Mouse (Mus musculus): ENCODE results near the gene Tcf19. TPM values are rescaled to one million over a fixed set of nuclear protein-coding genes. Genes with fewer than 3 reads are reported as not detected.
"Not testable (repeated sequence)": the region's sequence is repeated elsewhere in the genome, so short reads cannot be mapped to it uniquely, and the experiment has no call there.

Tcf19 gene
- polyA plus RNA-seq, 1 experiment from 2014 or later = 90.1 TPM

- H3K27me3 ChIP-seq (ENCODE audit: control insufficient read depth, insufficient read depth, low read length) = no peaks in the 10 kb centered on the region
- H3K9ac ChIP-seq (replicated peaks; ENCODE audit: low read depth, low read length) = no peak overlapping the region
- 0 out of 2 replicates have a peak, but pooled peaks cover 2% of the 10 kb centered on the region for H3K4me1 ChIP-seq (ENCODE audit: control insufficient read depth, insufficient read depth, low read length)
- WGBS = 90% methylated on average over 2 of the region's 2 CpGs
- no peaks in the 10 kb centered on the region for H3K9me3 ChIP-seq (ENCODE audit: control insufficient read depth, low read depth, low read length)
- no peak overlapping the region for H3K27ac ChIP-seq (ENCODE audit: low read length)
- no peaks in the 10 kb centered on the region for H3K36me3 ChIP-seq (ENCODE audit: control insufficient read depth, insufficient read depth, low read length)
- H3K4me2 ChIP-seq (replicated peaks; ENCODE audit: low read depth, low read length) = no peak overlapping the region
- ATAC-seq (ENCODE audit: insufficient number of reproducible peaks, insufficient read depth, low FRiP score, low read depth) = no peak
- no peak overlapping the region for H3K4me3 ChIP-seq (ENCODE audit: low read depth, low read length)
Observed at GRCm38 (mm10) chr17:35488041-35488440, 28.6 kb downstream of the Tcf19 start.

- Histone ChIP-seq H3K9ac (replicated peaks; ENCODE audit: low read depth, low read length) (no peak overlapping the region), H3K4me2 (replicated peaks; ENCODE audit: low read depth, low read length) (no peak overlapping the region), H3K27ac (ENCODE audit: low read length) (no peak overlapping the region), H3K27me3 (ENCODE audit: control insufficient read depth, insufficient read depth, low read length) (no peaks in the 10 kb centered on the region), H3K4me3 (ENCODE audit: low read depth, low read length) (no peak overlapping the region), H3K9me3 (ENCODE audit: control insufficient read depth, low read depth, low read length) (no peaks in the 10 kb centered on the region), H3K36me3 (ENCODE audit: control insufficient read depth, insufficient read depth, low read length) (no peaks in the 10 kb centered on the region), H3K4me1 (ENCODE audit: control insufficient read depth, insufficient read depth, low read length) (0 out of 2 replicates have a peak, but pooled peaks cover 2% of the 10 kb centered on the region)
- ATAC-seq (ENCODE audit: insufficient number of reproducible peaks, insufficient read depth, low FRiP score, low read depth) = no peak
- 45% methylated on average over 10 of the region's 10 CpGs for WGBS
Observed at GRCm38 (mm10) chr17:35486726-35487125, 29.9 kb downstream of the Tcf19 start.

- no peak overlapping the region for H3K4me2 ChIP-seq (replicated peaks; ENCODE audit: low read depth, low read length)
- no peak overlapping the region for H3K9ac ChIP-seq (replicated peaks; ENCODE audit: low read depth, low read length)
- 21% methylated on average over 4 of the region's 4 CpGs for WGBS
- H3K27me3 ChIP-seq (ENCODE audit: control insufficient read depth, insufficient read depth, low read length) = no peaks in the 10 kb centered on the region
- no peaks in the 10 kb centered on the region for H3K36me3 ChIP-seq (ENCODE audit: control insufficient read depth, insufficient read depth, low read length)
- no peaks in the 10 kb centered on the region for H3K9me3 ChIP-seq (ENCODE audit: control insufficient read depth, low read depth, low read length)
- no peak overlapping the region for H3K27ac ChIP-seq (ENCODE audit: low read length)
- no peak for ATAC-seq (ENCODE audit: insufficient number of reproducible peaks, insufficient read depth, low FRiP score, low read depth)
- H3K4me3 ChIP-seq (ENCODE audit: low read depth, low read length) = no peak overlapping the region
- no peaks in the 10 kb centered on the region for H3K4me1 ChIP-seq (ENCODE audit: control insufficient read depth, insufficient read depth, low read length)
Observed at GRCm38 (mm10) chr17:35485702-35486101, 30.9 kb downstream of the Tcf19 start.

GRCm38 (mm10) chr17:35484066-35484465, 32.6 kb downstream of the Tcf19 start:
- no peak overlapping the region for H3K4me2 ChIP-seq (replicated peaks; ENCODE audit: low read depth, low read length)
- no peak for ATAC-seq (ENCODE audit: insufficient number of reproducible peaks, insufficient read depth, low FRiP score, low read depth)
- H3K9me3 ChIP-seq (ENCODE audit: control insufficient read depth, low read depth, low read length) = no peaks in the 10 kb centered on the region
- H3K4me3 ChIP-seq (ENCODE audit: low read depth, low read length) = no peak overlapping the region
- H3K27me3 ChIP-seq (ENCODE audit: control insufficient read depth, insufficient read depth, low read length) = no peaks in the 10 kb centered on the region
- under 1% methylated on average over 9 of the region's 9 CpGs for WGBS
- no peak overlapping the region for H3K9ac ChIP-seq (replicated peaks; ENCODE audit: low read depth, low read length)
- no peaks in the 10 kb centered on the region for H3K4me1 ChIP-seq (ENCODE audit: control insufficient read depth, insufficient read depth, low read length)
- no peak overlapping the region for H3K27ac ChIP-seq (ENCODE audit: low read length)
- no peaks in the 10 kb centered on the region for H3K36me3 ChIP-seq (ENCODE audit: control insufficient read depth, insufficient read depth, low read length)

DNA sequence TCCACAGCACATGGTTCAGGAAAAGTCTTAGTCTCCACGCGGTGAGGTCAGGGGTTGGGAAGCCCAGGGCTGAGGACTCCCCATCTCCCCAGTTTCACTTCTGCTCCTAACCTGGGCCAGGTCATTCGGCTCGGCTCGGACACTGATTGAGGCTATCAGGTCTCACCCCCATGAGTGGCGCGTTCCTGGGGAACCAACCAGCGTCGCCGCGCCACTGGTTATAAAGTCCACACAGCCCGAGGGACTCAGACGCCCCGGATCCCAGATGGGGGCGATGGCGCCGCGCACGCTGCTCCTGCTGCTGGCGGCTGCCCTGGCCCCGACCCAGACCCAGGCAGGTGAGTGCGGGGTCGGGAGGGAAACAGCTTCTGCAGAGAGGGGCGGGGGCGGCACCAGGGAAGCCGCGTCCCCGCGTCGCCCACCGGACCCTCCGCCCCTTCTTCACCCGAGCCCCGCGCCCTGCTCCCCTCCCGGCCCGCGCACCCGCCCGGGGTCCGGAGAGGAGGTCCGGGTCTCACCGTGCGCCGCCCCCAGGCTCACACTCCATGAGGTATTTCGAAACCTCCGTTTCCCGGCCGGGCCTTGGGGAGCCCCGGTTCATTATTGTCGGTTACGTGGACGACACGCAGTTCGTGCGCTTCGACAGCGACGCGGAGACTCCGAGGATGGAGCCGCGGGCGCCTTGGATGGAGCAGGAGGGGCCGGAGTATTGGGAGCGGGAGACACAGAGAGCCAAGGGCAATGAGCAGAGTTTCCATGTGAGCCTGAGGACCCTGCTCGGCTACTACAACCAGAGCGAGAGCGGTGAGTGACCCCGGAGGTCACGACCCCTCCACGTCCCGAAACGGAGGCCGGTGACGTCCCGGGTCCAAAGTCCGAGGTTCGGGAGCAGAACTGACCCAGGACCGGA, 46.5 kb downstream of the Tcf19 start, which contains the start of gene H2-Q10:
TSS of gene H2-Q10 (plus strand) at position 248 of the 910 bp plus-strand sequence.
- H3K9ac ChIP-seq (replicated peaks; ENCODE audit: low read depth, low read length) = no peak within 1 kb of the TSS; the same call in 1 of the 2 replicates
- H3K4me1 ChIP-seq (ENCODE audit: control insufficient read depth, insufficient read depth, low read length) = 0 out of 2 replicates have a peak, but pooled peaks cover 5% of the 10 kb centered on the region
- ATAC-seq (ENCODE audit: insufficient number of reproducible peaks, insufficient read depth, low FRiP score, low read depth) = no peak
- H3K36me3 ChIP-seq (ENCODE audit: control insufficient read depth, insufficient read depth, low read length) = no peaks in the 10 kb centered on the region
- peaks cover 18% of the 10 kb centered on the region; the same call in 1 of the 2 replicates for H3K27me3 ChIP-seq (ENCODE audit: control insufficient read depth, insufficient read depth, low read length)
- H3K27ac ChIP-seq (ENCODE audit: low read length) = no peak within 1 kb of the TSS
- 1% methylated on average over 76 of the region's 80 CpGs for WGBS
- H3K9me3 ChIP-seq (ENCODE audit: control insufficient read depth, low read depth, low read length) = no peaks in the 10 kb centered on the region
- H3K4me2 ChIP-seq (replicated peaks; ENCODE audit: low read depth, low read length) = peak within 1 kb of the TSS; percentile 78
- H3K4me3 ChIP-seq (ENCODE audit: low read depth, low read length) = peak within 1 kb of the TSS; percentile 41

- WGBS = 52% methylated on average over 3 of the region's 3 CpGs
- not testable (repeated sequence) for H3K9me3 ChIP-seq (ENCODE audit: control insufficient read depth, low read depth, low read length); H3K9ac ChIP-seq (replicated peaks; ENCODE audit: low read depth, low read length); H3K27ac ChIP-seq (ENCODE audit: low read length); H3K4me3 ChIP-seq (ENCODE audit: low read depth, low read length); H3K36me3 ChIP-seq (ENCODE audit: control insufficient read depth, insufficient read depth, low read length); H3K4me2 ChIP-seq (replicated peaks; ENCODE audit: low read depth, low read length); H3K4me1 ChIP-seq (ENCODE audit: control insufficient read depth, insufficient read depth, low read length); ATAC-seq (ENCODE audit: insufficient number of reproducible peaks, insufficient read depth, low FRiP score, low read depth)
- peaks cover 18% of the 10 kb centered on the region; the same call in 1 of the 2 replicates for H3K27me3 ChIP-seq (ENCODE audit: control insufficient read depth, insufficient read depth, low read length)
Observed at GRCm38 (mm10) chr17:35468936-35469335, 47.7 kb downstream of the Tcf19 start.

DNA sequence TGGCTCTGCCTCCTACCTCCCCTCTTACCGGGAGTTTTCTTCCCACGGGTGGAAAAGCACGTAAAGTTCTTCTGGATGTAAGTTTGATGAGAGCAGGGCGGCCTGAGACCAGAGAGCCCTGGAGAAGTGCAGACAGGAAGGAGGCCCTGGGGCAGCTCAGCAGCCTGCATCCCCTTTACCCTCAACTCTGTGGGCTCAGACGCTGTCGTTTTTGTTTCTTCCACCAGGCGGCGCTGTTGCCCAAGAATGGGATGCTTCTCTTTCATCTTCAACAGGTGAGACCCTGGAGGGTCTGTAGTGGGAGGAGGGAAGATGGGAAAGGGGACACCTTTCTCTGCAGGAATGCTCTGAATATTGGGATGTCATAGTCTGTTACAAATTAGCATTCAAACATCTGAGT, 51.0 kb downstream of the Tcf19 start:
- not testable (repeated sequence) for H3K36me3 ChIP-seq (ENCODE audit: control insufficient read depth, insufficient read depth, low read length); H3K9me3 ChIP-seq (ENCODE audit: control insufficient read depth, low read depth, low read length); H3K9ac ChIP-seq (replicated peaks; ENCODE audit: low read depth, low read length); H3K27ac ChIP-seq (ENCODE audit: low read length); ATAC-seq (ENCODE audit: insufficient number of reproducible peaks, insufficient read depth, low FRiP score, low read depth); H3K4me2 ChIP-seq (replicated peaks; ENCODE audit: low read depth, low read length); H3K4me3 ChIP-seq (ENCODE audit: low read depth, low read length); H3K4me1 ChIP-seq (ENCODE audit: control insufficient read depth, insufficient read depth, low read length)
- 6% methylated on average over 8 of the region's 8 CpGs for WGBS
- H3K27me3 ChIP-seq (ENCODE audit: control insufficient read depth, insufficient read depth, low read length) = peaks cover 16% of the 10 kb centered on the region; the same call in 1 of the 2 replicates

Measured in stomach, embryonic 14.5 days (tissue).